Mouse (Mus musculus): ENCODE data around the gene Gm10318. TPM values are rescaled to one million over a fixed set of nuclear protein-coding genes. Genes with fewer than 3 reads are reported as not detected.

The Gm10318 gene
- polyA plus RNA-seq, 1 experiment from 2014 or later = not detected

DNA sequence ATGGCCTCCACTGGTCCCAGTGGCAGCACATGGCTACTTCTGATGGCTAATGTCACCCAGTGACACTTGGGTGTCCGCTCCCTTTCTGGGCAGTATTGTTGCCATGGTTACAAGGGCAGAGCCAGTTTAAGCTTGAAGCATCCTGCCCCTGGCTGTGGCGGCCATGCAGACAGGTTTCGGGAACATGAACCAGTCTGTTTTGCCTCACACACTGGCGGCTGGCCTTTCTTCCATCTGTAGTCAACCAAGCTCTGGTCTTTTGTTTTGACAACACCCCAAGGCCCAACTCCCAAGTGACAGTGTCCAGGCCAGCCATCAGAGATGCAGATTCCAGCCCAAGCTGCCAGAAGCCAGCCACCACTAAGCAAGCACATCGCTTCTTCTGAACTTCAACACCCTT lies 42.9 kb downstream of the Gm10318 start:
- WGBS (ENCODE audit: insufficient replicate concordance) = 60% methylated on average over 5 of the region's 5 CpGs
- H3K4me1 ChIP-seq (replicated peaks) = no peaks in the 10 kb centered on the region; the same call in 1 of the 2 replicates
- H3K9me3 ChIP-seq (replicated peaks) = no peaks in the 10 kb centered on the region
- no peak overlapping the region for H3K4me3 ChIP-seq (replicated peaks)
- H3K27me3 ChIP-seq = no peaks in the 10 kb centered on the region; the same call in 1 of the 2 replicates
- no peaks in the 10 kb centered on the region for H3K36me3 ChIP-seq (replicated peaks)
- no peak for ATAC-seq (ENCODE audit: insufficient read depth)
- no peak overlapping the region for H3K4me2 ChIP-seq
- H3K9ac ChIP-seq = no peak overlapping the region
- H3K27ac ChIP-seq (replicated peaks) = no peak overlapping the region

DNA sequence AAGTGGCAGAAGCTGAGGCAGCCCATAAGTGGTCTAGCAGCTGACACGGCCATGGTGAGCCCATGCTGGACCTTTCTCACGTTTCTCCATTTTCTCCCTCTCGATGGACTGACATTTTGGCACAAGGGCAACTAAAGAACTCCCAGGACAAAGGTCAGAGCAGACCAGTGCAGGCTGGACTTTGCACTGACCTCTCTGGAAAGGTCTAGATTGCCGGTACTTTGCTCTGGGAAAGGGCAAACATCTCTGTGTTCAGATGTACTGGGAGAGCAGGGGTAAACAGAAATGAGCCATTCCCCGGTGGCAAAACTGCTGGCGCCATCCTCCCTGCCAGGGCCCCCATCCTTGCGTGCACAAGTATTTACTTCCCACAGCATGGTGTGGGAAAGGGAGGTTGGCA lies 47.5 kb downstream of the Gm10318 start:
- Histone ChIP-seq H3K36me3 (replicated peaks) (no peaks in the 10 kb centered on the region), H3K4me2 (peak overlapping the region; percentile 62), H3K27me3 (peaks cover 28% of the 10 kb centered on the region), H3K9ac (no peak overlapping the region), H3K4me1 (replicated peaks) (peaks cover 14% of the 10 kb centered on the region), H3K27ac (replicated peaks) (peak overlapping the region; percentile 55; the same call in 1 of the 2 replicates), H3K9me3 (replicated peaks) (no peaks in the 10 kb centered on the region), H3K4me3 (replicated peaks) (no peak overlapping the region)
- ATAC-seq (ENCODE audit: insufficient read depth) = peak; percentile 45
- 60% methylated on average over 7 of the region's 7 CpGs for WGBS (ENCODE audit: insufficient replicate concordance)

DNA sequence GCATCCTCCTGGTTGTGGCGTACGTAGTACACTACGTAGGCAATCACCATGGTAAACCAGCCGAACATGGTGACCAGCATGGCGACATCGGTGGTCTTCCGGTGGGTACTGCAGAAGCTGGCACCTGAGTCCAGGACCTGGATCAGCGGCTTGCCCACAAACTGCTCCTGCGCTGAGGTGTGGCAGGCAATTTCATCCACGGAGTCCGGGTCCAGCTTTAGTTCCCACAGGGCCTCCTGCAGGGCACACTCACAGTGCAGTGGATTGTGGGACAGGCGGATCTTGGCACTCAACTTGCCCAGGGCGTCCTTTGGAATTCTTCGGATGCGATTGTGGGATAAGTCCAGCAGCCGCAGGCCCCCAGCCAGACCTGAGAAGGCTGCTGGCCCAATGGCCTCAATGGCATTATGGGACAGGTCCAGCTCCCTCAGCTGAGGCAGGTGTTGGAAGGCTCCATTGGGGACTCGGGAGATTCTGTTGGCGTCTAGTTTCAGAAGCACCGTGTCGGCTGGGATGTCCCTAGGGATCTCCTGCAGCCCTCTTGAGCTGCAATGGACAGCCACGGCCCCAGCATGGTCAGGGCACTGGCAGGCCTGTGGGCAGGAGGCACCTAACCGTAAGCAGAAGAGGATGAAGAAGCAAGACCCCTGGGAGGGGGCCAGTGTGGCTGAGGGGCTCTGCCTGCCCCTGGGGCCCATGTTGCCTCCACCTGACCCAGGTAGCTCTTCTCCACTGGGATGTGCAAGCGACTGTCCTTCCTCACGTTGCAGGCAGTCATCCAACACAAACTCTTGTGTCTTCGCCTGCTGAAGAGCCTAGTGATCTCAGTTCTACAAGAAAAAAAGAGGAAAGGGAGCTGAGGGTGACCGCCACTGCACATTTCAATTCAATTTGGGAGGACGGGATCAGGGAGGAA lies 48.5 kb downstream of the Gm10318 start:
- Histone ChIP-seq H3K27me3 (peaks cover 28% of the 10 kb centered on the region), H3K36me3 (replicated peaks) (no peaks in the 10 kb centered on the region), H3K9me3 (replicated peaks) (no peaks in the 10 kb centered on the region), H3K27ac (replicated peaks) (peak overlapping the region; percentile 55; the same call in 1 of the 2 replicates), H3K9ac (0 out of 2 replicates have a peak overlapping the region, but pooled peaks have one; percentile 35), H3K4me3 (replicated peaks) (peak overlapping the region; percentile 58), H3K4me2 (peak overlapping the region; percentile 62), H3K4me1 (replicated peaks) (peaks cover 14% of the 10 kb centered on the region)
- ATAC-seq (ENCODE audit: insufficient read depth) = no peak
- WGBS (ENCODE audit: insufficient replicate concordance) = 68% methylated on average over 27 of the region's 27 CpGs

DNA sequence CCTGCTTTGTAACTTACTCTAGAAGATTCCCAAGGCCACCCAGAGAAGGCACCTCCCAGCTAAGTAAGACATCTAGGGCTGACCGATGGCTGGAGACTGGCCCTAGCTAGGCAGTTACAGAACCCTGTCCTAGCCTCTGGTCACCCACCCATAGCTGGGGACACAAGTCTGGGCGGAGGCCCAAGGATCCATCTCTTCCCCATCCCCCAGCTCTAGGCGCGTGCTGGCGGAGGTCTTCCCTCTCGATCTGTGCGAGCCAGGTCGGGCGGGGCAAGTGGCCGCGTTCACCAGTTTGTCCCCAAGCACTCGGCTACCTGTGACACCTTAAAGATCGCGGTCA lies 49.2 kb downstream of the Gm10318 start:
- H3K4me2 ChIP-seq = peak overlapping the region; percentile 62
- peaks cover 28% of the 10 kb centered on the region for H3K27me3 ChIP-seq
- peak overlapping the region; percentile 29; the same call in 1 of the 2 replicates for H3K27ac ChIP-seq (replicated peaks)
- peak overlapping the region; percentile 35; the same call in 1 of the 2 replicates for H3K9ac ChIP-seq
- ATAC-seq (ENCODE audit: insufficient read depth) = peak; percentile 4; the same call in 1 of the 2 replicates
- H3K4me3 ChIP-seq (replicated peaks) = peak overlapping the region; percentile 58
- peaks cover 14% of the 10 kb centered on the region for H3K4me1 ChIP-seq (replicated peaks)
- H3K36me3 ChIP-seq (replicated peaks) = no peaks in the 10 kb centered on the region
- H3K9me3 ChIP-seq (replicated peaks) = no peaks in the 10 kb centered on the region
- WGBS (ENCODE audit: insufficient replicate concordance) = 2% methylated on average over 14 of the region's 14 CpGs

DNA sequence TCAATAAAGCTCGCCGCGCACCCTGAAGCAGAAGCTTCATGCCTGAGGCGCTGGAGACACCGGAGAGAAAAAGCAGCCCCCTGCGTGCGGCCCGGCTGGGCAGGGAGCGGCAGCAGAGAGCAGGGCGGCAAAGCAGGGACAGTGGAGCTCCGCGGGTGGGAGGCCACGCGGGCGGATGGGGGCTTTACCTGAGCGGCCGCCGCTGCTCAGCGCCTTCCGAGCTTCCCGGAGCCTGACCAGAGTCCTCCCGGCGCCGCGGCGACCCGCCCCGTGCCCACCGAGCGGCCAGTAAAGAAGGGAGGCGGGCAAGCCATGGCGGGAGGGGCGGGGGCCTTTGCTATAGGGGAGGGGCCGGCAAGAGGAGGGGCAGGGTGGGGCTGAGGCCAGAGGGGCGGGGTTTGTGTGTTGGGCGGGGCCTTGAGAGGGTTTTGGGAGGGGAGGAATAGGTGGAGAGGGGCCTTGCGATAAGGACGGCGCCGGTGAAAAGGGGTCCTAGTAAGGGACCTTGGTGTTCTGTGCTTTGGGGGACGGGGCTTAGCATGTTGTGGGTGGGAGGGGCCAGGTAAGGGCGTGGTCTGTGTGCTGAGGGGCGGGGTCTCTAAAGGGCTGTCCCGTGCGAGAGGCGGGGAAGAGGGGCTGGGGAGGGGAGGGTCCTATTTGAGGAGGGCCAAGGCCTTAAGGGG lies 49.7 kb downstream of the Gm10318 start, which contains the start of gene Lrrc3:
Gene Lrrc3 (minus strand): TSS at position 326 of the 683 bp plus-strand sequence.
- Histone ChIP-seq H3K4me2 (peak within 1 kb of the TSS; percentile 62), H3K27ac (replicated peaks) (peak within 1 kb of the TSS; percentile 29; the same call in 1 of the 2 replicates), H3K36me3 (replicated peaks) (no peaks in the 10 kb centered on the region), H3K4me3 (replicated peaks) (peak within 1 kb of the TSS; percentile 58), H3K27me3 (peaks cover 28% of the 10 kb centered on the region), H3K9ac (peak within 1 kb of the TSS; percentile 35; the same call in 1 of the 2 replicates), H3K9me3 (replicated peaks) (no peaks in the 10 kb centered on the region), H3K4me1 (replicated peaks) (peaks cover 14% of the 10 kb centered on the region)
- WGBS (ENCODE audit: insufficient replicate concordance) = 2% methylated on average over 45 of the region's 46 CpGs
- ATAC-seq (ENCODE audit: insufficient read depth) = peak; percentile 65

DNA sequence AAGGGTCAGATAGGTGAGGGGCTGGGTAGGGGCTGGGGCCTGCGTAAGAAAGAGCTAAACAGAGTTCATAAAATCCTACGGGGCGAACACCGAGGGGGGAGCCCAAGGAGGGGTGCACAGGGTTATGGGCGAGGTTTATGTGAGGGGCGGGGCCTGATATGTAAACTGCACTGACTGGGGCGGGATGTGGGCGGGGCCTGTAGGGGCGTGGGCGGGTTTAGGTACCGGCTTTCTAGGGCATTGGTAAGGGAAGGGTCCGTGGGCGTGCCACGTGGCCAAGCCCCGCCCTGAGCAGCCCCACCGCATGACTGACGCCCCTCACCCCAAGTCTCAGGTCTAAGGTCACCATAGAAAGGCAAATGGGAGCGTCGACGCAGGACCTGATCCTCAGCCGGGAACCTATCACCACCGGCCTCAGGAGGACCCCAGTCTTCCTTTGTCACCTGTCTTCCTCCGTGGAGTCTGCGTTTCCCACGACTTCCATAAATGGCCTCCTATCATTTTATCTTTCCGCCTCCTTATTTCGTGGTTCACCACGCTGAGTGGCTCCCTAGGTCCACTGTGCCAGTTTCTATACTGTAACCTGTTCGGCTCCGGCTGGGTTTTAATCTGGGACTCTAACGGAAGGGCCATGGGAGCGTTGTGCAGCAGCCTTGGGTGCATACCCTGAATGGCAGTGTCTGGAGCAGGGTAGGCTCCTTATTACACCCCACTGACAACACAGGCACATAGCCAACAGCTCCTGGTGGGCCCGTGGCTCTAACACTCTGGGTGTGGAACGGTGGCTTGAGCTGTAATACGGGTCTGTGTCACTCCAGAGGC lies 50.4 kb downstream of the Gm10318 start:
- Histone ChIP-seq H3K4me3 (replicated peaks) (peak overlapping the region; percentile 58), H3K9ac (no peak overlapping the region), H3K36me3 (replicated peaks) (no peaks in the 10 kb centered on the region), H3K4me2 (peak overlapping the region; percentile 62), H3K4me1 (replicated peaks) (peaks cover 14% of the 10 kb centered on the region), H3K27ac (replicated peaks) (no peak overlapping the region), H3K9me3 (replicated peaks) (no peaks in the 10 kb centered on the region), H3K27me3 (peaks cover 28% of the 10 kb centered on the region)
- 7% methylated on average over 35 of the region's 35 CpGs for WGBS (ENCODE audit: insufficient replicate concordance)
- ATAC-seq (ENCODE audit: insufficient read depth) = peak; percentile 60

Other genes starting within 250 kb of the Gm10318 start
- 91.2 and 93.4 TPM in 2 replicates for gene Sumo3, start 246.8 kb upstream of the Gm10318 start, polyA plus RNA-seq (2015; fragmentation: Nextera tagmentation; extraction: Ambion mirVana)
- gene Gm49325, start 246.7 kb upstream of the Gm10318 start, polyA plus RNA-seq (2015; fragmentation: Nextera tagmentation; extraction: Ambion mirVana) = 0.82 TPM in 1 of 2 replicates, not detected in the other
- gene Ube2g2, start 230.6 kb upstream of the Gm10318 start, polyA plus RNA-seq (2015; fragmentation: Nextera tagmentation; extraction: Ambion mirVana) = 47.0 and 58.0 TPM in 2 replicates
- gene Tspear, start 166.3 kb upstream of the Gm10318 start, polyA plus RNA-seq (2015; fragmentation: Nextera tagmentation; extraction: Ambion mirVana) = 0.06 TPM in 1 of 2 replicates, not detected in the other
- not detected in 2 replicates for gene Gm19402, start 162.1 kb upstream of the Gm10318 start, polyA plus RNA-seq (2015; fragmentation: Nextera tagmentation; extraction: Ambion mirVana)
- not detected in 2 replicates for gene Gm9508, start 155.6 kb upstream of the Gm10318 start, polyA plus RNA-seq (2015; fragmentation: Nextera tagmentation; extraction: Ambion mirVana)
- gene Gm10272, start 146.2 kb upstream of the Gm10318 start, polyA plus RNA-seq (2015; fragmentation: Nextera tagmentation; extraction: Ambion mirVana) = not detected in 2 replicates
- gene Gm10024, start 141.4 kb upstream of the Gm10318 start, polyA plus RNA-seq (2015; fragmentation: Nextera tagmentation; extraction: Ambion mirVana) = not detected in 2 replicates
- not detected in 2 replicates for gene Gm10142, start 137.1 kb upstream of the Gm10318 start, polyA plus RNA-seq (2015; fragmentation: Nextera tagmentation; extraction: Ambion mirVana)
- gene Krtap12-1, start 132.3 kb upstream of the Gm10318 start, polyA plus RNA-seq (2015; fragmentation: Nextera tagmentation; extraction: Ambion mirVana) = not detected in 2 replicates
- not detected in 2 replicates for gene Gm10100, start 126.4 kb upstream of the Gm10318 start, polyA plus RNA-seq (2015; fragmentation: Nextera tagmentation; extraction: Ambion mirVana)
- not detected in 2 replicates for gene Gm18596, start 110.2 kb upstream of the Gm10318 start, polyA plus RNA-seq (2015; fragmentation: Nextera tagmentation; extraction: Ambion mirVana)
- gene Gm9736, start 101.5 kb upstream of the Gm10318 start, polyA plus RNA-seq (2015; fragmentation: Nextera tagmentation; extraction: Ambion mirVana) = not detected in 2 replicates
- not detected in 2 replicates for gene Gm3233, start 93.2 kb upstream of the Gm10318 start, polyA plus RNA-seq (2015; fragmentation: Nextera tagmentation; extraction: Ambion mirVana)
- gene Gm3238, start 81.5 kb upstream of the Gm10318 start, polyA plus RNA-seq (2015; fragmentation: Nextera tagmentation; extraction: Ambion mirVana) = not detected in 2 replicates
- gene Gm7138, start 75.9 kb upstream of the Gm10318 start, polyA plus RNA-seq (2015; fragmentation: Nextera tagmentation; extraction: Ambion mirVana) = not detected in 2 replicates
- not detected in 2 replicates for gene Gm3250, start 70.3 kb upstream of the Gm10318 start, polyA plus RNA-seq (2015; fragmentation: Nextera tagmentation; extraction: Ambion mirVana)
- not detected in 2 replicates for gene Gm7137, start 64.7 kb upstream of the Gm10318 start, polyA plus RNA-seq (2015; fragmentation: Nextera tagmentation; extraction: Ambion mirVana)
- not detected in 2 replicates for gene Gm9639, start 57.8 kb upstream of the Gm10318 start, polyA plus RNA-seq (2015; fragmentation: Nextera tagmentation; extraction: Ambion mirVana)
- gene Gm19668, start 53.7 kb upstream of the Gm10318 start, polyA plus RNA-seq (2015; fragmentation: Nextera tagmentation; extraction: Ambion mirVana) = not detected in 2 replicates
- not detected in 2 replicates for gene Gm9507, start 41.0 kb upstream of the Gm10318 start, polyA plus RNA-seq (2015; fragmentation: Nextera tagmentation; extraction: Ambion mirVana)
- gene Gm2696, start 38.2 kb upstream of the Gm10318 start, polyA plus RNA-seq (2015; fragmentation: Nextera tagmentation; extraction: Ambion mirVana) = not detected in 2 replicates
- not detected in 2 replicates for gene Krtap10-4, start 25.8 kb upstream of the Gm10318 start, polyA plus RNA-seq (2015; fragmentation: Nextera tagmentation; extraction: Ambion mirVana)
- gene Krtap10-10, start 16.9 kb upstream of the Gm10318 start, polyA plus RNA-seq (2015; fragmentation: Nextera tagmentation; extraction: Ambion mirVana) = not detected in 2 replicates
- not detected in 2 replicates for gene Gm36176, start 6.1 kb upstream of the Gm10318 start, polyA plus RNA-seq (2015; fragmentation: Nextera tagmentation; extraction: Ambion mirVana)
- not detected in 2 replicates for gene Gm3285, start 9.1 kb downstream of the Gm10318 start, polyA plus RNA-seq (2015; fragmentation: Nextera tagmentation; extraction: Ambion mirVana)
- gene Lrrc3, start 49.7 kb downstream of the Gm10318 start, polyA plus RNA-seq (2015; fragmentation: Nextera tagmentation; extraction: Ambion mirVana) = 13.7 and 16.3 TPM in 2 replicates
- 2.2 and 3.2 TPM in 2 replicates for gene Trpm2, start 117.7 kb downstream of the Gm10318 start, polyA plus RNA-seq (2015; fragmentation: Nextera tagmentation; extraction: Ambion mirVana)
- 4.4 and 4.7 TPM in 2 replicates for gene 1810043G02Rik, start 125.7 kb downstream of the Gm10318 start, polyA plus RNA-seq (2015; fragmentation: Nextera tagmentation; extraction: Ambion mirVana)
- gene Pfkl, start 157.2 kb downstream of the Gm10318 start, polyA plus RNA-seq (2015; fragmentation: Nextera tagmentation; extraction: Ambion mirVana) = 80.6 and 85.9 TPM in 2 replicates
- gene Dnmt3l, start 189.1 kb downstream of the Gm10318 start, polyA plus RNA-seq (2015; fragmentation: Nextera tagmentation; extraction: Ambion mirVana) = not detected in 2 replicates
- gene Aire, start 190.8 kb downstream of the Gm10318 start, polyA plus RNA-seq (2015; fragmentation: Nextera tagmentation; extraction: Ambion mirVana) = not detected in 2 replicates
- 2.2 TPM in 2 replicates for gene Icosl, start 216.4 kb downstream of the Gm10318 start, polyA plus RNA-seq (2015; fragmentation: Nextera tagmentation; extraction: Ambion mirVana)